8 mouse cellular contexts compared by ENCODE assay signal in genomic region chr7:98361662-98362061, GRCm38 (mm10). TPM values are rescaled to one million over a fixed set of nuclear protein-coding genes. Genes with fewer than 3 reads are reported as not detected.
A peak's percentile ranks its signal among the peaks of the same experiment; 100 is the strongest.
DNase-seq lines count a peak whose midpoint lies in the region; ATAC-seq and TF ChIP-seq lines count a peak whose summit lies in the region.

No protein-coding gene starts in this region.

- no peaks in the 10 kb centered on the region for H3K9me3 ChIP-seq in limb, embryonic 10.5 days (replicated peaks)
- H3K9me3 ChIP-seq in neural tube, embryonic 13.5 days: no peaks in the 10 kb centered on the region; the same call in 1 of the 2 replicates

- H3K4me1 ChIP-seq in lung, adult 2 months (ENCODE audit: control insufficient read depth, insufficient read depth, low read length): no peaks in the 10 kb centered on the region
- H3K4me1 ChIP-seq in embryonic fibroblast, embryonic 13.5 days (ENCODE audit: control insufficient read depth, insufficient read depth, low read length): peaks cover 3% of the 10 kb centered on the region; the same call in 1 of the 2 replicates
- H3K4me1 ChIP-seq in limb, embryonic 10.5 days: peaks cover 48% of the 10 kb centered on the region
- H3K4me1 ChIP-seq in neural tube, embryonic 13.5 days (replicated peaks): peaks cover 46% of the 10 kb centered on the region

- peak overlapping the region; percentile 90 for H3K27ac ChIP-seq in embryonic fibroblast, embryonic 13.5 days (ENCODE audit: insufficient read depth, low read length)
- H3K27ac ChIP-seq in limb, embryonic 10.5 days: peak overlapping the region; percentile 95
- peak overlapping the region; percentile 81; the same call in 1 of the 2 replicates for H3K27ac ChIP-seq in neural tube, embryonic 13.5 days (replicated peaks)

- H3K9ac ChIP-seq in neural tube, embryonic 13.5 days: peak overlapping the region; percentile 85

- peak overlapping the region; percentile 74 for H3K4me2 ChIP-seq in neural tube, embryonic 13.5 days

- no peak for TF ChIP-seq CTCF in lung, adult 2 months (IDR thresholded peaks at IDR 0.05; ENCODE audit: insufficient read depth, low read length)
- TF ChIP-seq CTCF in embryonic fibroblast, embryonic 13.5 days (IDR thresholded peaks at IDR 0.05; ENCODE audit: borderline replicate concordance, insufficient read depth, low read length): no peak

- TF ChIP-seq POLR2A in lung, adult 2 months (IDR thresholded peaks at IDR 0.05; ENCODE audit: borderline replicate concordance, extremely low read depth, low read depth, low read length): no peak
- no peak for TF ChIP-seq POLR2A in embryonic fibroblast, embryonic 13.5 days (IDR thresholded peaks at IDR 0.05; ENCODE audit: low read depth, low read length)

- H3K4me3 ChIP-seq in lung, adult 2 months (replicated peaks; ENCODE audit: extremely low read depth, low read depth, low read length): peak overlapping the region; percentile 67
- 0 out of 2 replicates have a peak overlapping the region, but pooled peaks have one; percentile 8 for H3K4me3 ChIP-seq in embryonic fibroblast, embryonic 13.5 days (ENCODE audit: insufficient read depth, low read length)
- peak overlapping the region; percentile 88 for H3K4me3 ChIP-seq in limb, embryonic 10.5 days
- H3K4me3 ChIP-seq in neural tube, embryonic 13.5 days: peak overlapping the region; percentile 82

- 21% methylated on average over 2 of the region's 2 CpGs for WGBS in lung, adult 2 months
- 59% methylated on average over 2 of the region's 2 CpGs for WGBS in limb, embryonic 10.5 days
- 56% methylated on average over 2 of the region's 2 CpGs for WGBS in neural tube, embryonic 13.5 days

- ATAC-seq in neural tube, embryonic 13.5 days (ENCODE audit: low read depth): no peak

- 0 out of 2 replicates have a peak, but pooled peaks cover 7% of the 10 kb centered on the region for H3K36me3 ChIP-seq in limb, embryonic 10.5 days
- H3K36me3 ChIP-seq in neural tube, embryonic 13.5 days: no peaks in the 10 kb centered on the region

- H3K27me3 ChIP-seq in limb, embryonic 10.5 days (ENCODE audit: low read depth, poor library complexity, severe bottlenecking): no peaks in the 10 kb centered on the region
- no peaks in the 10 kb centered on the region for H3K27me3 ChIP-seq in neural tube, embryonic 13.5 days

- no peak for DNase-seq in lung, adult 2 months
- no peak for DNase-seq in lung, adult 18-20 months
- DNase-seq in limb, embryonic 10.5 days (ENCODE audit: low spot score): no peak
- DNase-seq in MN1 (ENCODE audit: low spot score): no peak
- DNase-seq in right cerebral cortex, postnatal 4 days: no peak
- DNase-seq in urinary bladder, postnatal 4 days (ENCODE audit: low spot score in 2 of 2): no peak

RNA-seq across cellular contexts. Expression of gene Tsku, which starts 0.5 kb away (rescaled TPM):
- polyA plus RNA-seq in lung, adult 2 months (2012; rRNA removed): 22.0 and 29.3 TPM in 2 replicates
- polyA plus RNA-seq in embryonic fibroblast, embryonic 13.5 days (2011; ENCODE audit: insufficient read length, low read depth, missing spikeins): 63.1 and 77.5 TPM in 2 replicates
- 9.5 and 11.2 TPM in 2 replicates for polyA plus RNA-seq in limb, embryonic 10.5 days (2016; fragmentation: Nextera tagmentation; extraction: Ambion mirVana)
- 6.9 and 8.1 TPM in 2 replicates for polyA plus RNA-seq in neural tube, embryonic 13.5 days (2015; fragmentation: Nextera tagmentation; extraction: Ambion mirVana)

RNA-seq across cellular contexts. Expression of gene Acer3, which starts 40.7 kb away (rescaled TPM):
- polyA plus RNA-seq in lung, adult 2 months (2012; rRNA removed): 22.0 and 22.6 TPM in 2 replicates
- polyA plus RNA-seq in embryonic fibroblast, embryonic 13.5 days (2011; ENCODE audit: insufficient read length, low read depth, missing spikeins): 26.2 and 40.3 TPM in 2 replicates
- polyA plus RNA-seq in limb, embryonic 10.5 days (2016; fragmentation: Nextera tagmentation; extraction: Ambion mirVana): 19.0 and 23.2 TPM in 2 replicates
- 20.5 and 20.7 TPM in 2 replicates for polyA plus RNA-seq in neural tube, embryonic 13.5 days (2015; fragmentation: Nextera tagmentation; extraction: Ambion mirVana)

Comparison
In these comparisons a context has a peak if more than half of its experiments do, and no peak if none do; other contexts are left out.
1. H3K4me3 ChIP-seq: peak in every context shown above with its lines; median percentile 88 in limb, embryonic 10.5 days; 82 in neural tube, embryonic 13.5 days; 67 in lung, adult 2 months; 8 in embryonic fibroblast, embryonic 13.5 days.